Mouse (Mus musculus) spleen, adult 2 months (tissue): ENCODE results near the gene Oprm1. TPM values are rescaled to one million over a fixed set of nuclear protein-coding genes. Genes with fewer than 3 reads are reported as not detected.

Source experiments
- DNase-seq, 2 experiments: peaks; one replicate each; pipeline versions ENCODE4 v3.0.0 to v3.0.0-alpha.2; 2012 to 2021; ENCODE audit warnings: low spot score in 2 of 2, low read depth in 1 of 2
- H3K27ac ChIP-seq: fragments of 200-500 bp; 2 replicates; pipeline ENCODE4 v1.5.1; 2012; ENCODE audit warnings: low read length, inconsistent platforms; ENCODE audit not compliant: insufficient read depth
- H3K27me3 ChIP-seq: fragments of 200-500 bp; 2 replicates; pipeline ENCODE4 v1.6.1; 2012; ENCODE audit warnings: mild to moderate bottlenecking, moderate library complexity, low read length, inconsistent platforms; ENCODE audit not compliant: control insufficient read depth, insufficient read depth
- H3K36me3 ChIP-seq: fragments of 200-500 bp; 2 replicates; pipeline ENCODE4 v1.6.1; 2012; ENCODE audit warnings: mild to moderate bottlenecking, low read length, inconsistent platforms; ENCODE audit not compliant: control insufficient read depth, insufficient read depth
- H3K4me1 ChIP-seq: fragments of 200-500 bp; 2 replicates; pipeline ENCODE4 v1.6.1; 2011; ENCODE audit warnings: inconsistent platforms; ENCODE audit not compliant: control insufficient read depth, insufficient read depth, insufficient read length
- H3K4me3 ChIP-seq: fragments of 200-500 bp; 2 replicates; pipeline ENCODE4 v1.5.1; 2011; ENCODE audit warnings: mild to moderate bottlenecking, inconsistent platforms; ENCODE audit not compliant: insufficient read depth, insufficient read length; ENCODE audit errors: extremely low read depth
- CTCF ChIP-seq: fragments of 200-500 bp; IDR thresholded peaks from 2 replicates; pipeline ENCODE4 v1.5.1; 2011; ENCODE audit warnings: mild to moderate bottlenecking, inconsistent platforms; ENCODE audit not compliant: insufficient read depth, insufficient read length, insufficient replicate concordance; ENCODE audit errors: extremely low read depth
- POLR2A ChIP-seq: fragments of 200-500 bp; IDR thresholded peaks from 2 replicates; pipeline ENCODE4 v1.6.1; 2011; ENCODE audit warnings: low read depth, low read length, inconsistent platforms
- WGBS: fragments of 180-500 bp; shearing (Covaris S2); methylation state at CpG from one replicate; pipeline ENCODE4 v1.1.7; 2018; 5-methylcytosine and 5-hydroxymethylcytosine counted together
- polyA plus RNA-seq: library from polyadenylated mRNA; depleted of rRNA; stranded (reverse); fragments of >200 nt; gene quantifications from 2 replicates; pipeline ENCODE4 v1.2.3, GENCODE M21; 2012

The Oprm1 gene
- polyA plus RNA-seq, 1 experiment, result not detected

DNA sequence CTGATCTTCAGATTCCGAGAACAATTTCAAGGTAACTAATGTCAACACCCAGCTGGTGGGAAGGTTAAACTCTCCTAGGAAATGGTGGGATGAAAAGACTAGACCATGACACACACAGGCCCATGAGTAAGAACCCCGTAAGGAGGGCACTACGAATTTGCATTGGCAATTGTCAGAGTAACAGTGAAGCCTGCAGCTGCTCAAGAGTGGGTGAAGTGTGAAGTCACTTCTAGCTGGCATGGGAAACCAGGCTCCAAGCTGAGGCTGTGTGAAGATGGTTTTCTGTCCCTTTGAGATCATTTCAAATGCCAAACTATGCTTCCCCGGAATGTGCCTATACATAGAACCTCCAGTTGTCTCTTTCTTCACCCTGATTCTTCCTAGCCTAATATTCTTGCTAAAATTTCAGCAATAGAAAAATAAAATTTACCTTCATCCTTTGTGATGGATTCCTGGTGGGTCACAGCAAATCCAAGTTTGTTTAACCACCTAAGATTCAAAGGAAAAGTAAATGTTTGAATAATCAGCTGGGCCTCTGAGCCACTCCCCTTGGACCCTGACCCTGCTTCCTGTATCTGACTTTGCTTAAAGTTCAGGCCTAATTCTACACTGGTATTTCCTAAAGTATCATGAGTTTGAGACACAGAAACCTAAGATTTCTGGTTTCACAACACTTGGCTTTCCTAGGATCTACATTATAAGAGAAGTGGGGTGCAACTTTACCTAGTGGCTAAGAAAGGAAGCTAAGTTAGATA, 178.5 kb downstream of the Oprm1 start:
- TF ChIP-seq CTCF, result no peak
- no peak for TF ChIP-seq POLR2A
- H3K27ac ChIP-seq, result no peak overlapping the region
- H3K4me3 ChIP-seq, result no peak overlapping the region
- 90% methylated on average over 4 of the region's 4 CpGs for WGBS
- no peak for DNase-seq
- no peaks in the 10 kb centered on the region for H3K27me3 ChIP-seq
- H3K36me3 ChIP-seq, result peaks cover 2% of the 10 kb centered on the region
- H3K4me1 ChIP-seq, result no peaks in the 10 kb centered on the region

DNA sequence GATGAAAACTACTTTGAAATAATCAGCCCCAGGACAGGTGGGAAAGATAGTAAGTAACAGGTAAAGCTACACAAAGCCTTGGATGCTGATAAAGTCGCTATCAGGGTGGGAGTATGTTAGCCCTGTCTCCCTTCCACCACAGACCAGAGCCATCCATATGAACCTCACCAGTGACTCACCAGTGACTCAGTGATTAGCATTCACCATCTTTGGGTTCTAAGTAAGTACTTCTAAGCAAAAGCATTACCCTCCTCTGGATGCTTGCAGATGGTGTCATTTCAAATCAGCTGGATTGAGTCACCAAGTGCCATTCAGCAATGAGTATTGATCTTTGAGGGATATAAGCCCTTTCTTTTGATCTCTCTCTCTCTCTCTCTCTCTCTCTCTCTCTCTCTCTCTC, 194.8 kb downstream of the Oprm1 start:
- TF ChIP-seq POLR2A (no peak), CTCF (no peak)
- Histone ChIP-seq H3K36me3 (peaks cover 3% of the 10 kb centered on the region), H3K4me1 (peaks cover 3% of the 10 kb centered on the region; the same call in 1 of the 2 replicates), H3K27me3 (no peaks in the 10 kb centered on the region), H3K27ac (no peak overlapping the region), H3K4me3 (no peak overlapping the region)
- DNase-seq, result no peak
- WGBS, result 77% methylated on average over 1 of the region's 1 CpGs

- H3K36me3 ChIP-seq, result peaks cover 3% of the 10 kb centered on the region
- TF ChIP-seq POLR2A, result no peak
- TF ChIP-seq CTCF, result no peak
These were observed 196.2 kb downstream of the Oprm1 start for GRCm38 (mm10) chr10:6954533-6954932.

GRCm38 (mm10) chr10:6956357-6956756, 198.1 kb downstream of the Oprm1 start:
- Histone ChIP-seq H3K4me3 (no peak overlapping the region), H3K27ac (no peak overlapping the region), H3K4me1 (peaks cover 3% of the 10 kb centered on the region; the same call in 1 of the 2 replicates), H3K27me3 (no peaks in the 10 kb centered on the region), H3K36me3 (peaks cover 3% of the 10 kb centered on the region)
- DNase-seq, result peak in 1 of 2 experiments; percentile 9
- no peak for TF ChIP-seq CTCF
- no peak for TF ChIP-seq POLR2A
- WGBS, result 18% methylated on average over 2 of the region's 2 CpGs

More at GRCm38 (mm10) chr10:6954533-6954932, 196.2 kb downstream of the Oprm1 start:
- H3K4me1 ChIP-seq, result peaks cover 3% of the 10 kb centered on the region; the same call in 1 of the 2 replicates
- no peak overlapping the region for H3K4me3 ChIP-seq
- no peak overlapping the region for H3K27ac ChIP-seq
- H3K27me3 ChIP-seq, result no peaks in the 10 kb centered on the region
- no peak for DNase-seq

DNA sequence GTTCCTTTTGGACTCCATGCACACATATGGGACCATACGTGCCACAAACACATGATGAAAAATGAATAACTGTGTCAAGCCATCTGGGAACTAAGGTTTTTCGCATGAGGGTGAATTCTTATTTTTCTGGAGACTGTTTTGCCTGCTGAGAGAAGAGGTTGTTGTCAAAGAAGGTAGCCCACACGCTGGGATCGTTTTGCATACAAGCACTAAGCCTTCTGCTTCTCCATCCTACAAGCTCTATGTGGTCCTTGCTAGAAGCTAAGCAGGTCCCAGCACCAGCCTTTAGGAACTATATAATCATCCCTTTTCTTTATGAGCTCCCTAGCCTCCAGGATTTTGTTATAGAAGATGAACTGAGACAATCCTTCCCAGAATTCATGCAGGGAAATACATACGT, 200.5 kb downstream of the Oprm1 start:
- DNase-seq, result no peak
- WGBS, result 92% methylated on average over 5 of the region's 5 CpGs
- TF ChIP-seq CTCF (no peak), POLR2A (no peak)
- peaks cover 3% of the 10 kb centered on the region; the same call in 1 of the 2 replicates for H3K4me1 ChIP-seq
- no peak overlapping the region for H3K4me3 ChIP-seq
- no peak overlapping the region for H3K27ac ChIP-seq
- H3K27me3 ChIP-seq, result no peaks in the 10 kb centered on the region
- H3K36me3 ChIP-seq, result no peaks in the 10 kb centered on the region; the same call in 1 of the 2 replicates

GRCm38 (mm10) chr10:6967588-6968242, 209.4 kb downstream of the Oprm1 start:
- 86% methylated on average over 8 of the region's 8 CpGs for whole genome bisulfite sequencing
- TF ChIP-seq CTCF (no peak), POLR2A (no peak)
- no peak for DNase-seq
- Histone ChIP-seq H3K27ac (no peak overlapping the region), H3K4me1 (no peaks in the 10 kb centered on the region), H3K4me3 (no peak overlapping the region), H3K27me3 (no peaks in the 10 kb centered on the region), H3K36me3 (no peaks in the 10 kb centered on the region)

DNA sequence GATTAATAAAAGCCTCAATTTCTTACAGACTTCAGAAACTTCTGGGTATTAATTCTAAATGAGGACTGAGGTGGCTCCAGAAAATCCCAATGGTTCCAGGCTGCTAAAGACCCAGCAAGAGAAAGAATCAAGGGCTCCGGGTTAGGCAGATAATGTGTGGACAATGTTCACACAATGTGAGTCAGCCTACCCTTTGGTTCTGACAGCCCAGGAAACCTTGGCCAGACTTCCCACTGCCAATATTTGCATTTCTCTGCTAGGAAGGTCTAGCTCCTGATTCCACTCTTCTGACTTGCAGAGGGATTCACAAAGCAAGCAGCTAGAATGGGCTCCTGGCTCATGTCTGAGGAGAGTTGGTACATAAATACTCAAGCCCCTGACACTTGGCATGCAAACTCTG, 210.0 kb downstream of the Oprm1 start:
- Histone ChIP-seq H3K36me3 (no peaks in the 10 kb centered on the region), H3K27me3 (no peaks in the 10 kb centered on the region), H3K27ac (no peak overlapping the region), H3K4me1 (no peaks in the 10 kb centered on the region), H3K4me3 (no peak overlapping the region)
- no peak for TF ChIP-seq POLR2A
- no peak for DNase-seq
- WGBS, result 91% methylated on average over 1 of the region's 1 CpGs
